Mouse (Mus musculus) brain, embryonic 14.5 days (tissue): Measurements from ENCODE around the gene Farsb.

Source experiments
- CTCF ChIP-seq: fragments of 200-500 bp; IDR thresholded peaks from 2 replicates; pipeline ENCODE4 v1.5.1; 2012; ENCODE audit warnings: inconsistent platforms, mild to moderate bottlenecking, moderate library complexity, borderline replicate concordance; ENCODE audit not compliant: insufficient read depth, insufficient read length; ENCODE audit errors: extremely low read depth
- POLR2A ChIP-seq: fragments of 200-500 bp; IDR thresholded peaks from 2 replicates; pipeline ENCODE4 v1.6.1; 2012; ENCODE audit warnings: mild to moderate bottlenecking, inconsistent platforms, borderline replicate concordance; ENCODE audit not compliant: poor library complexity, insufficient read depth, insufficient read length, severe bottlenecking; ENCODE audit errors: extremely low read depth

- TF ChIP-seq CTCF = no peak
- no peak for TF ChIP-seq POLR2A
Observed at GRCm38 (mm10) chr1:78518907-78519306, 30.2 kb upstream of the Farsb start.
